Mouse (Mus musculus) liver, embryonic 13.5 days (tissue): ENCODE measurements around the gene Ccm2. TPM values are rescaled to one million over a fixed set of nuclear protein-coding genes. Genes with fewer than 3 reads are reported as not detected.

ENCODE experiments used
- ATAC-seq: fragments of 200-750 bp; cut with Nextera tagmentation; 2 replicates; pipeline ENCODE4 v1.8.0; 2017; ENCODE audit warnings: low read depth, mild to moderate bottlenecking, moderate number of reproducible peaks, moderate library complexity
- DNase-seq: peaks from one replicate; pipeline ENCODE4 v3.0.0; 2022
- H3K27ac ChIP-seq: fragments of 300-500 bp; sonication (generic); 2 replicates; pipeline ENCODE4 v1.5.1; 2015; ENCODE audit warnings: moderate library complexity, mild to moderate bottlenecking, inconsistent platforms
- H3K27me3 ChIP-seq: fragments of 300-500 bp; sonication (generic); 2 replicates; pipeline ENCODE4 v1.6.1; 2015; ENCODE audit warnings: mild to moderate bottlenecking, inconsistent platforms
- H3K36me3 ChIP-seq: fragments of 300-500 bp; sonication (generic); 2 replicates; pipeline ENCODE4 v1.6.1; 2015; ENCODE audit warnings: mild to moderate bottlenecking, inconsistent platforms
- H3K4me1 ChIP-seq: fragments of 300-500 bp; sonication (generic); replicated peaks from 2 replicates; pipeline ENCODE4 v1.6.1; 2015; ENCODE audit warnings: inconsistent platforms
- H3K4me2 ChIP-seq: fragments of 300-500 bp; sonication (generic); 2 replicates; pipeline ENCODE4 v1.6.1; 2015; ENCODE audit warnings: inconsistent platforms, mild to moderate bottlenecking, moderate library complexity
- H3K4me3 ChIP-seq: fragments of 300-500 bp; sonication (generic); replicated peaks from 2 replicates; pipeline ENCODE4 v1.5.1; 2015; ENCODE audit warnings: mild to moderate bottlenecking, inconsistent platforms
- H3K9ac ChIP-seq: fragments of 300-500 bp; sonication (generic); 2 replicates; pipeline ENCODE4 v1.6.1; 2015; ENCODE audit warnings: mild to moderate bottlenecking, inconsistent platforms
- H3K9me3 ChIP-seq: fragments of 300-500 bp; sonication (generic); replicated peaks from 2 replicates; pipeline ENCODE4 v1.6.1; 2016; ENCODE audit warnings: inconsistent platforms
- WGBS: fragments of 180-500 bp; shearing (Covaris S2); methylation state at CpG from one replicate; pipeline ENCODE4 v1.1.7; 2015; ENCODE audit not compliant: insufficient replicate concordance; 5-methylcytosine and 5-hydroxymethylcytosine counted together
- polyA plus RNA-seq: library from polyadenylated mRNA; unstranded; fragments of >200 nt; fragmentation: Nextera tagmentation; extraction: Ambion mirVana; gene quantifications from 2 replicates; pipeline ENCODE4 v1.2.1, GENCODE M21; 2015

Ccm2 gene
- polyA plus RNA-seq, 1 experiment from 2014 or later = 46.1 TPM

- 69% methylated on average over 19 of the region's 19 CpGs for WGBS
- H3K4me2 ChIP-seq = peak overlapping the region; percentile 61
- peaks cover 85% of the 10 kb centered on the region for H3K4me1 ChIP-seq
- peak overlapping the region; percentile 68 for H3K27ac ChIP-seq
- H3K4me3 ChIP-seq = peak overlapping the region; percentile 47
- DNase-seq = no peak
- no peak for ATAC-seq
- peak overlapping the region; percentile 59 for H3K9ac ChIP-seq
- H3K9me3 ChIP-seq = no peaks in the 10 kb centered on the region
- H3K27me3 ChIP-seq = peaks cover 18% of the 10 kb centered on the region
- peaks cover 52% of the 10 kb centered on the region for H3K36me3 ChIP-seq
Measured at GRCm38 (mm10) chr11:6598191-6598889, 51.7 kb downstream of the Ccm2 start.

GRCm38 (mm10) chr11:6599011-6599681 lies 52.5 kb downstream of the Ccm2 start:
- Histone ChIP-seq H3K4me3 (peak overlapping the region; percentile 47), H3K9ac (peak overlapping the region; percentile 59), H3K4me2 (peak overlapping the region; percentile 61), H3K36me3 (peaks cover 44% of the 10 kb centered on the region), H3K9me3 (no peaks in the 10 kb centered on the region), H3K27me3 (peaks cover 26% of the 10 kb centered on the region), H3K27ac (peak overlapping the region; percentile 68), H3K4me1 (peaks cover 81% of the 10 kb centered on the region)
- ATAC-seq = peak; percentile 51
- DNase-seq = peak; percentile 51
- 51% methylated on average over 27 of the region's 27 CpGs for WGBS

- H3K4me2 ChIP-seq = peak overlapping the region; percentile 61
- peak overlapping the region; percentile 47 for H3K4me3 ChIP-seq
- no peak for ATAC-seq
- DNase-seq = no peak
- WGBS = 67% methylated on average over 6 of the region's 6 CpGs
- peaks cover 33% of the 10 kb centered on the region for H3K27me3 ChIP-seq
- no peaks in the 10 kb centered on the region for H3K9me3 ChIP-seq
- peaks cover 37% of the 10 kb centered on the region for H3K36me3 ChIP-seq
- peak overlapping the region; percentile 68 for H3K27ac ChIP-seq
- H3K9ac ChIP-seq = peak overlapping the region; percentile 59
- H3K4me1 ChIP-seq = peaks cover 81% of the 10 kb centered on the region
Measured at GRCm38 (mm10) chr11:6599831-6600230, 53.1 kb downstream of the Ccm2 start.

GRCm38 (mm10) chr11:6600284-6600944 lies 53.7 kb downstream of the Ccm2 start:
- H3K36me3 ChIP-seq = peaks cover 31% of the 10 kb centered on the region
- WGBS = 67% methylated on average over 8 of the region's 8 CpGs
- H3K9me3 ChIP-seq = no peaks in the 10 kb centered on the region
- peak overlapping the region; percentile 47 for H3K4me3 ChIP-seq
- H3K4me1 ChIP-seq = peaks cover 81% of the 10 kb centered on the region
- H3K27me3 ChIP-seq = peaks cover 39% of the 10 kb centered on the region
- H3K9ac ChIP-seq = peak overlapping the region; percentile 59
- no peak for DNase-seq
- ATAC-seq = peak; percentile 52
- H3K27ac ChIP-seq = peak overlapping the region; percentile 68
- H3K4me2 ChIP-seq = peak overlapping the region; percentile 61

- peaks cover 53% of the 10 kb centered on the region for H3K27me3 ChIP-seq
- no peak overlapping the region for H3K4me3 ChIP-seq
- H3K9me3 ChIP-seq = no peaks in the 10 kb centered on the region
- ATAC-seq = no peak
- no peak for DNase-seq
- WGBS = 62% methylated on average over 20 of the region's 20 CpGs
- peaks cover 17% of the 10 kb centered on the region for H3K36me3 ChIP-seq
- H3K9ac ChIP-seq = no peak overlapping the region
- H3K4me2 ChIP-seq = no peak overlapping the region
- peaks cover 72% of the 10 kb centered on the region for H3K4me1 ChIP-seq
- no peak overlapping the region for H3K27ac ChIP-seq
Measured at GRCm38 (mm10) chr11:6601649-6602480, 55.2 kb downstream of the Ccm2 start.

- H3K9ac ChIP-seq = no peak overlapping the region
- no peak for ATAC-seq
- no peak for DNase-seq
- H3K4me2 ChIP-seq = no peak overlapping the region
- 77% methylated on average over 9 of the region's 9 CpGs for WGBS
- peaks cover 9% of the 10 kb centered on the region for H3K36me3 ChIP-seq
- peaks cover 61% of the 10 kb centered on the region for H3K27me3 ChIP-seq
- no peaks in the 10 kb centered on the region for H3K9me3 ChIP-seq
- H3K4me3 ChIP-seq = no peak overlapping the region
- no peak overlapping the region for H3K27ac ChIP-seq
- peaks cover 64% of the 10 kb centered on the region for H3K4me1 ChIP-seq
Measured at GRCm38 (mm10) chr11:6602662-6603061, 56.0 kb downstream of the Ccm2 start.

- Histone ChIP-seq H3K36me3 (peaks cover 3% of the 10 kb centered on the region; the same call in 1 of the 2 replicates), H3K27me3 (peaks cover 61% of the 10 kb centered on the region), H3K4me3 (no peak overlapping the region), H3K9ac (no peak overlapping the region), H3K4me1 (peaks cover 59% of the 10 kb centered on the region), H3K9me3 (no peaks in the 10 kb centered on the region), H3K27ac (no peak overlapping the region), H3K4me2 (no peak overlapping the region)
- 76% methylated on average over 9 of the region's 9 CpGs for WGBS
- no peak for DNase-seq
- no peak for ATAC-seq
Measured at GRCm38 (mm10) chr11:6603224-6603623, 56.5 kb downstream of the Ccm2 start.

- no peak overlapping the region for H3K4me3 ChIP-seq
- WGBS = 29% methylated on average over 12 of the region's 12 CpGs
- no peaks in the 10 kb centered on the region for H3K9me3 ChIP-seq
- no peaks in the 10 kb centered on the region for H3K36me3 ChIP-seq
- H3K4me2 ChIP-seq = no peak overlapping the region
- H3K9ac ChIP-seq = no peak overlapping the region
- no peak for ATAC-seq
- H3K27ac ChIP-seq = no peak overlapping the region
- H3K4me1 ChIP-seq = peaks cover 51% of the 10 kb centered on the region
- DNase-seq = no peak
- peaks cover 61% of the 10 kb centered on the region for H3K27me3 ChIP-seq
Measured at GRCm38 (mm10) chr11:6603887-6604603, 57.4 kb downstream of the Ccm2 start.

- H3K4me1 ChIP-seq = peaks cover 45% of the 10 kb centered on the region
- DNase-seq (no peak), ATAC-seq (no peak)
- no peaks in the 10 kb centered on the region for H3K36me3 ChIP-seq
- peaks cover 61% of the 10 kb centered on the region for H3K27me3 ChIP-seq
- H3K27ac ChIP-seq = no peak overlapping the region
- no peak overlapping the region for H3K9ac ChIP-seq
- no peaks in the 10 kb centered on the region for H3K9me3 ChIP-seq
- H3K4me2 ChIP-seq = no peak overlapping the region
- H3K4me3 ChIP-seq = no peak overlapping the region
Measured at GRCm38 (mm10) chr11:6604604-6604936, 57.9 kb downstream of the Ccm2 start.

- DNase-seq (no peak), ATAC-seq (no peak)
- Histone ChIP-seq H3K27me3 (peaks cover 61% of the 10 kb centered on the region), H3K4me1 (peaks cover 41% of the 10 kb centered on the region), H3K4me2 (peak overlapping the region; percentile 49), H3K27ac (no peak overlapping the region), H3K36me3 (no peaks in the 10 kb centered on the region), H3K9ac (no peak overlapping the region), H3K4me3 (peak overlapping the region; percentile 34), H3K9me3 (no peaks in the 10 kb centered on the region)
- 22% methylated on average over 13 of the region's 13 CpGs for WGBS
Measured at GRCm38 (mm10) chr11:6605021-6605481, 58.4 kb downstream of the Ccm2 start.
